Mouse (Mus musculus) limb, embryonic 15.5 days (tissue): ENCODE data around the gene Csmd2. TPM values are rescaled to one million over a fixed set of nuclear protein-coding genes. Genes with fewer than 3 reads are reported as not detected.

Experiments
- ATAC-seq: fragments of 200-750 bp; cut with Nextera tagmentation; 2 replicates; pipeline ENCODE4 v1.8.0; 2017; ENCODE audit warnings: low read depth, moderate TSS enrichment; ENCODE audit not compliant: insufficient number of reproducible peaks, low FRiP score, low TSS enrichment
- H3K27ac ChIP-seq: fragments of 300-500 bp; sonication (generic); 2 replicates; pipeline ENCODE4 v1.5.1; 2015; ENCODE audit warnings: moderate library complexity, mild to moderate bottlenecking, inconsistent platforms
- H3K27me3 ChIP-seq: fragments of 300-500 bp; sonication (generic); 2 replicates; pipeline ENCODE4 v1.6.1; 2015; ENCODE audit warnings: inconsistent platforms
- H3K36me3 ChIP-seq: fragments of 300-500 bp; sonication (generic); 2 replicates; pipeline ENCODE4 v1.6.1; 2015; ENCODE audit warnings: inconsistent platforms
- H3K4me1 ChIP-seq: fragments of 300-500 bp; sonication (generic); 2 replicates; pipeline ENCODE4 v1.6.1; 2015; ENCODE audit warnings: inconsistent platforms
- H3K4me2 ChIP-seq: fragments of 300-500 bp; sonication (generic); 2 replicates; pipeline ENCODE4 v1.6.1; 2015; ENCODE audit warnings: mild to moderate bottlenecking, inconsistent platforms
- H3K4me3 ChIP-seq: fragments of 300-500 bp; sonication (generic); 2 replicates; pipeline ENCODE4 v1.5.1; 2015; ENCODE audit warnings: mild to moderate bottlenecking, inconsistent platforms
- H3K9ac ChIP-seq: fragments of 300-500 bp; sonication (generic); 2 replicates; pipeline ENCODE4 v1.6.1; 2015; ENCODE audit warnings: inconsistent platforms
- H3K9me3 ChIP-seq: fragments of 300-500 bp; sonication (generic); 2 replicates; pipeline ENCODE4 v1.6.1; 2016; ENCODE audit warnings: inconsistent platforms
- WGBS: fragments of 180-500 bp; shearing (Covaris S2); methylation state at CpG from one replicate; pipeline ENCODE4 v1.1.7; 2015; 5-methylcytosine and 5-hydroxymethylcytosine counted together
- polyA plus RNA-seq: library from polyadenylated mRNA; unstranded; fragments of >200 nt; fragmentation: Nextera tagmentation; extraction: Ambion mirVana; gene quantifications from 2 replicates; pipeline ENCODE4 v1.2.1, GENCODE M21; 2015

The Csmd2 gene
- polyA plus RNA-seq, 1 experiment from 2014 or later, result 0.13 TPM

DNA sequence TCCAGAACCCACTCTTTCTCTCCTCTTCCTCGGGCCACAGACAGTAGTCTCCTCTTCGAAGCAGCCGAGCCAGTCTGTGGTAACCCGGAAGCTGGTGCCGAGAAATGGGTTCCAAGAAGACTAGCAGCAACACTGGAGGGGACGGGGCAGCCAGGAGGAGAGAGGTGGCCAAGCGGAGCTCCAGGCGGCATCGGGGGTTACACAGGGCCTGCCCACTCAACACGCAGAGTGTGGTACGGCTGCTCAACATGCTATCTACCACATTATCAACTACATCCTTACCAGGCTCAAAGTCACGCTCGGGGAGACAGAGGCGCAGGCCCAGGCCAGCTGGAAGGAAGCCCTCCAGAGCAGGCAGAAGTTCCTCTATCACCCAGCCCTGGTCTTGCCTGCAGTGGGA, 628.1 kb downstream of the Csmd2 start:
- ATAC-seq, result no peak
- Histone ChIP-seq H3K27me3 (peaks cover 19% of the 10 kb centered on the region; the same call in 1 of the 2 replicates), H3K27ac (no peak overlapping the region), H3K36me3 (no peaks in the 10 kb centered on the region), H3K4me1 (peaks cover 29% of the 10 kb centered on the region), H3K9ac (no peak overlapping the region), H3K4me3 (no peak overlapping the region), H3K4me2 (no peak overlapping the region), H3K9me3 (no peaks in the 10 kb centered on the region)
- WGBS, result 89% methylated on average over 14 of the region's 14 CpGs

Other genes with a start within 250 kb of the Csmd2 start
- not detected in 2 replicates for gene CK137956, start 16.9 kb upstream of the Csmd2 start, polyA plus RNA-seq